Comparison of ENCODE assay signal across 8 mouse cellular contexts in genomic region chr11:118249012-118249383, GRCm38 (mm10). TPM values are rescaled to one million over a fixed set of nuclear protein-coding genes. Genes with fewer than 3 reads are reported as not detected.
DNase-seq lines count a peak whose midpoint lies in the region; ATAC-seq and TF ChIP-seq lines count a peak whose summit lies in the region.

No protein-coding gene starts in this region.

- no peaks in the 10 kb centered on the region for H3K36me3 ChIP-seq in heart, embryonic 13.5 days
- H3K36me3 ChIP-seq in forebrain, embryonic 11.5 days (ENCODE audit: control insufficient read depth, insufficient read depth, low read length): no peaks in the 10 kb centered on the region
- no peaks in the 10 kb centered on the region for H3K36me3 ChIP-seq in limb, embryonic 15.5 days
- no peaks in the 10 kb centered on the region for H3K36me3 ChIP-seq in myocyte (ENCODE audit: control insufficient read depth, insufficient read depth)

- 2% methylated on average over 5 of the region's 5 CpGs for WGBS in heart, embryonic 13.5 days
- WGBS in forebrain, embryonic 11.5 days: 0% methylated on average over 5 of the region's 5 CpGs
- 2% methylated on average over 5 of the region's 5 CpGs for WGBS in limb, embryonic 15.5 days

- no peak for TF ChIP-seq POLR2A in myocyte (IDR thresholded peaks at IDR 0.05; ENCODE audit: insufficient read length, low read depth)

- intact Hi-C loops in heart, postnatal 25 days (cut with DNase I): no loop called here

- no peak for DNase-seq in heart, postnatal 25 days (ENCODE audit: low spot score)
- peak; percentile 77 for DNase-seq in Muller cell, postnatal 12 days (ENCODE audit: inconsistent ontology term)
- DNase-seq in forebrain, embryonic 11.5 days (ENCODE audit: low spot score): no peak
- no peak for DNase-seq in spleen, postnatal 14 days (ENCODE audit: low spot score in 2 of 2)

- H3K9ac ChIP-seq in heart, embryonic 13.5 days: peak overlapping the region; percentile 81
- peak overlapping the region; percentile 53 for H3K9ac ChIP-seq in forebrain, embryonic 11.5 days (ENCODE audit: low read length)
- H3K9ac ChIP-seq in limb, embryonic 15.5 days: peak overlapping the region; percentile 37; the same call in 1 of the 2 replicates

- peak overlapping the region; percentile 95 for H3K27ac ChIP-seq in heart, embryonic 13.5 days (replicated peaks)
- H3K27ac ChIP-seq in forebrain, embryonic 11.5 days (ENCODE audit: low read depth, low read length): peak overlapping the region; percentile 61
- peak overlapping the region; percentile 85 for H3K27ac ChIP-seq in limb, embryonic 15.5 days

- no peaks in the 10 kb centered on the region for H3K9me3 ChIP-seq in heart, embryonic 13.5 days
- H3K9me3 ChIP-seq in forebrain, embryonic 11.5 days (ENCODE audit: control insufficient read depth, low read length): no peaks in the 10 kb centered on the region
- no peaks in the 10 kb centered on the region for H3K9me3 ChIP-seq in limb, embryonic 15.5 days

- peaks cover 30% of the 10 kb centered on the region for H3K79me2 ChIP-seq in myocyte (ENCODE audit: control insufficient read depth, insufficient read depth)

- no peaks in the 10 kb centered on the region for H3K27me3 ChIP-seq in heart, embryonic 13.5 days (replicated peaks)
- no peaks in the 10 kb centered on the region for H3K27me3 ChIP-seq in forebrain, embryonic 11.5 days (ENCODE audit: control insufficient read depth, insufficient read depth, low read length)
- H3K27me3 ChIP-seq in limb, embryonic 15.5 days: no peaks in the 10 kb centered on the region
- no peaks in the 10 kb centered on the region for H3K27me3 ChIP-seq in myocyte (ENCODE audit: control insufficient read depth, insufficient read depth, insufficient read length)

- peaks cover 45% of the 10 kb centered on the region for H3K4me1 ChIP-seq in heart, embryonic 13.5 days
- peaks cover 8% of the 10 kb centered on the region; the same call in 1 of the 2 replicates for H3K4me1 ChIP-seq in forebrain, embryonic 11.5 days (replicated peaks; ENCODE audit: control insufficient read depth, insufficient read depth, low read length)
- H3K4me1 ChIP-seq in limb, embryonic 15.5 days: peaks cover 33% of the 10 kb centered on the region

- peak overlapping the region; percentile 90 for H3K4me2 ChIP-seq in heart, embryonic 13.5 days
- peak overlapping the region; percentile 99 for H3K4me2 ChIP-seq in forebrain, embryonic 11.5 days (ENCODE audit: low read depth, low read length, severe bottlenecking)
- peak overlapping the region; percentile 77 for H3K4me2 ChIP-seq in limb, embryonic 15.5 days
- peak overlapping the region; percentile 86 for H3K4me2 ChIP-seq in myocyte (ENCODE audit: low read depth)

- H3K4me3 ChIP-seq in heart, embryonic 13.5 days: peak overlapping the region; percentile 94
- H3K4me3 ChIP-seq in forebrain, embryonic 11.5 days (ENCODE audit: low read depth, low read length): peak overlapping the region; percentile 77
- H3K4me3 ChIP-seq in limb, embryonic 15.5 days: peak overlapping the region; percentile 84
- peak overlapping the region; percentile 68 for H3K4me3 ChIP-seq in myocyte

- 0 out of 2 replicates have a peak, but pooled peaks have one; percentile 1 for ATAC-seq in heart, embryonic 13.5 days (ENCODE audit: extremely low read depth, insufficient number of reproducible peaks, low FRiP score, low TSS enrichment)
- peak; percentile 18 for ATAC-seq in forebrain, embryonic 11.5 days (replicated peaks; ENCODE audit: low FRiP score)
- no peak for ATAC-seq in limb, embryonic 15.5 days (ENCODE audit: insufficient number of reproducible peaks, low FRiP score, low TSS enrichment, low read depth)
- no peak for ATAC-seq in activated CD4-positive, CD25-positive, alpha-beta regulatory T cell, adult 4 months

- H3ac ChIP-seq in myocyte (ENCODE audit: control insufficient read depth, insufficient read length): no peak overlapping the region

TF ChIP-seq in myocyte, 11 proteins besides CTCF, POLR2A, EP300 and RAD21:
- TF ChIP-seq MAX (IDR thresholded peaks at IDR 0.05; ENCODE audit: low read depth) (no peak), TCF12 (IDR thresholded peaks at IDR 0.05; ENCODE audit: insufficient read depth, poor library complexity, severe bottlenecking) (no peak), CEBPB (IDR thresholded peaks at IDR 0.05; ENCODE audit: insufficient read depth, poor library complexity, severe bottlenecking) (no peak), MYOD1 (IDR thresholded peaks at IDR 0.05; ENCODE audit: control insufficient read depth in 1 of 3, insufficient read length in 2 of 3, low read depth in 2 of 3) (no peak), POLR2AphosphoS2 (IDR thresholded peaks at IDR 0.05; ENCODE audit: insufficient read length, low read depth) (no peak), SRF (IDR thresholded peaks at IDR 0.05; ENCODE audit: control insufficient read depth, insufficient read length, low read depth) (no peak), TCF3 (IDR thresholded peaks at IDR 0.05; ENCODE audit: insufficient read length, low read depth) (no peak), REST (IDR thresholded peaks at IDR 0.05; ENCODE audit: insufficient read depth, insufficient read length) (no peak), MYOG (IDR thresholded peaks at IDR 0.05; ENCODE audit: control insufficient read depth in 1 of 3, insufficient read depth in 1 of 3, insufficient read length in 2 of 3, low read depth in 2 of 3) (no peak), E2F4 (IDR thresholded peaks at IDR 0.05; ENCODE audit: insufficient read depth) (no peak), USF1 (IDR thresholded peaks at IDR 0.05; ENCODE audit: low read depth) (no peak)

RNA-seq across cellular contexts. Expression of gene Cyth1, which starts 0.6 kb away (rescaled TPM):
- 14.9 and 15.9 TPM in 2 replicates for polyA plus RNA-seq in heart, embryonic 13.5 days (2015; fragmentation: Nextera tagmentation; extraction: Ambion mirVana)
- total RNA-seq in heart, postnatal 25 days (2021): 10 to 100 TPM; 48.9 to 53.8 TPM
- 11.5 and 12.1 TPM in 2 replicates for polyA plus RNA-seq in forebrain, embryonic 11.5 days (2014; fragmentation: Nextera tagmentation; extraction: Ambion mirVana)
- 16.1 and 16.2 TPM in 2 replicates for polyA plus RNA-seq in limb, embryonic 15.5 days (2015; fragmentation: Nextera tagmentation; extraction: Ambion mirVana)
- polyA plus RNA-seq in myocyte (2012; fragmentation: generic; extraction: Trizol): 16.1 TPM
- polyA plus RNA-seq in activated CD4-positive, CD25-positive, alpha-beta regulatory T cell, adult 4 months (2017; shearing (Covaris generic)): 10 to 100 TPM; 50.1 to 73.2 TPM

RNA-seq across cellular contexts. Expression of gene Usp36, which starts 41.0 kb away (rescaled TPM):
- 12.8 and 13.4 TPM in 2 replicates for polyA plus RNA-seq in heart, embryonic 13.5 days (2015; fragmentation: Nextera tagmentation; extraction: Ambion mirVana)
- 10 to 100 TPM; 12.0 to 14.5 TPM for total RNA-seq in heart, postnatal 25 days (2021)
- polyA plus RNA-seq in forebrain, embryonic 11.5 days (2014; fragmentation: Nextera tagmentation; extraction: Ambion mirVana): 16.7 and 17.3 TPM in 2 replicates
- polyA plus RNA-seq in limb, embryonic 15.5 days (2015; fragmentation: Nextera tagmentation; extraction: Ambion mirVana): 21.0 and 21.3 TPM in 2 replicates
- polyA plus RNA-seq in myocyte (2012; fragmentation: generic; extraction: Trizol): 19.5 TPM
- 10 to 100 TPM; 15.6 to 15.8 TPM for polyA plus RNA-seq in activated CD4-positive, CD25-positive, alpha-beta regulatory T cell, adult 4 months (2017; shearing (Covaris generic))

Comparison
In these comparisons a context has a peak if more than half of its experiments do, and no peak if none do; other contexts are left out.
1. ATAC-seq: peak in heart, embryonic 13.5 days (single experiment) and forebrain, embryonic 11.5 days (single experiment); none in limb, embryonic 15.5 days (single experiment) and activated CD4-positive, CD25-positive, alpha-beta regulatory T cell, adult 4 months (single experiment).
2. Peak in every context shown above with its lines, with median percentiles within 50 percentile points of each other: H3K27ac ChIP-seq, H3K4me2 ChIP-seq, H3K4me3 ChIP-seq and H3K9ac ChIP-seq.